Mouse (Mus musculus): ENCODE measurements at regions not wholly inside any gene's neighbourhood (a gene's known extent, or its start where the extent isn't known, plus 50 kb on each side); places are given as distances from the start of the nearest gene placed in this dataset.
"Not testable (repeated sequence)": the region's sequence is repeated elsewhere in the genome, so short reads cannot be mapped to it uniquely, and the experiment has no call there.

GRCm38 (mm10) chr17:59179018-59179417 is 165.8 kb upstream of the Nudt12 start:
- Histone ChIP-seq H3K9me3 (ENCODE audit: low read length) (no peaks in the 10 kb centered on the region), H3K4me2 (ENCODE audit: low read depth) (no peak overlapping the region), H3K4me1 (ENCODE audit: insufficient read depth) (no peaks in the 10 kb centered on the region), H3K27me3 (ENCODE audit: insufficient read depth, low read length) (no peaks in the 10 kb centered on the region), H3K4me3 (ENCODE audit: low read depth, low read length) (no peak overlapping the region), H3K27ac (ENCODE audit: low read depth, low read length) (no peak overlapping the region), H3K36me3 (ENCODE audit: insufficient read depth) (no peaks in the 10 kb centered on the region), H3K9ac (no peak overlapping the region)
- TF ChIP-seq CTCF (IDR thresholded peaks at IDR 0.05; ENCODE audit: low read depth), result no peak
- ATAC-seq, result no peak
- 94% methylated on average over 2 of the region's 2 CpGs for WGBS
- no peak for DNase-seq

- 80% methylated on average over 2 of the region's 2 CpGs for WGBS
- no peak overlapping the region for H3K4me2 ChIP-seq (ENCODE audit: low read depth)
- ATAC-seq (no peak), DNase-seq (no peak)
- no peak overlapping the region for H3K4me3 ChIP-seq (ENCODE audit: low read depth, low read length)
- H3K9ac ChIP-seq, result no peak overlapping the region
- no peaks in the 10 kb centered on the region for H3K4me1 ChIP-seq (ENCODE audit: insufficient read depth)
- no peaks in the 10 kb centered on the region for H3K9me3 ChIP-seq (ENCODE audit: low read length)
- TF ChIP-seq CTCF (IDR thresholded peaks at IDR 0.05; ENCODE audit: low read depth), result no peak
- H3K27ac ChIP-seq (ENCODE audit: low read depth, low read length), result no peak overlapping the region
- no peaks in the 10 kb centered on the region for H3K36me3 ChIP-seq (ENCODE audit: insufficient read depth)
- H3K27me3 ChIP-seq (ENCODE audit: insufficient read depth, low read length), result no peaks in the 10 kb centered on the region
Observed at GRCm38 (mm10) chr17:59156345-59156744, 143.2 kb upstream of the Nudt12 start.

- no peaks in the 10 kb centered on the region for H3K9me3 ChIP-seq (ENCODE audit: low read length)
- WGBS, result 7% methylated on average over 1 of the region's 1 CpGs
- H3K27ac ChIP-seq (ENCODE audit: low read depth, low read length), result no peak overlapping the region
- no peak overlapping the region for H3K4me2 ChIP-seq (ENCODE audit: low read depth)
- H3K27me3 ChIP-seq (ENCODE audit: insufficient read depth, low read length), result no peaks in the 10 kb centered on the region
- DNase-seq (no peak), ATAC-seq (peak; percentile 34)
- no peak overlapping the region for H3K9ac ChIP-seq
- no peak for TF ChIP-seq CTCF (IDR thresholded peaks at IDR 0.05; ENCODE audit: low read depth)
- H3K36me3 ChIP-seq (ENCODE audit: insufficient read depth), result no peaks in the 10 kb centered on the region
- no peak overlapping the region for H3K4me3 ChIP-seq (ENCODE audit: low read depth, low read length)
- H3K4me1 ChIP-seq (ENCODE audit: insufficient read depth), result no peaks in the 10 kb centered on the region; the same call in 1 of the 2 replicates
Observed at GRCm38 (mm10) chr17:59143760-59144157, 130.6 kb upstream of the Nudt12 start.

- DNase-seq, result peak; percentile 33
- Histone ChIP-seq H3K27ac (ENCODE audit: low read depth, low read length) (no peak overlapping the region), H3K4me2 (ENCODE audit: low read depth) (no peak overlapping the region), H3K4me3 (ENCODE audit: low read depth, low read length) (no peak overlapping the region), H3K4me1 (ENCODE audit: insufficient read depth) (no peaks in the 10 kb centered on the region; the same call in 1 of the 2 replicates), H3K9ac (no peak overlapping the region), H3K27me3 (ENCODE audit: insufficient read depth, low read length) (no peaks in the 10 kb centered on the region), H3K36me3 (ENCODE audit: insufficient read depth) (no peaks in the 10 kb centered on the region), H3K9me3 (ENCODE audit: low read length) (no peaks in the 10 kb centered on the region)
- ATAC-seq, result peak; percentile 32
- no peak for TF ChIP-seq CTCF (IDR thresholded peaks at IDR 0.05; ENCODE audit: low read depth)
- 41% methylated on average over 10 of the region's 10 CpGs for WGBS
Observed at GRCm38 (mm10) chr17:59142995-59143759, 130.0 kb upstream of the Nudt12 start.

- WGBS, result 85% methylated on average over 2 of the region's 2 CpGs
- no peak overlapping the region for H3K9ac ChIP-seq
- no peaks in the 10 kb centered on the region for H3K27me3 ChIP-seq (ENCODE audit: insufficient read depth, low read length)
- TF ChIP-seq CTCF (IDR thresholded peaks at IDR 0.05; ENCODE audit: low read depth), result no peak
- no peak overlapping the region for H3K4me2 ChIP-seq (ENCODE audit: low read depth)
- H3K36me3 ChIP-seq (ENCODE audit: insufficient read depth), result no peaks in the 10 kb centered on the region
- no peaks in the 10 kb centered on the region; the same call in 1 of the 2 replicates for H3K4me1 ChIP-seq (ENCODE audit: insufficient read depth)
- DNase-seq (no peak), ATAC-seq (no peak)
- H3K27ac ChIP-seq (ENCODE audit: low read depth, low read length), result no peak overlapping the region
- no peaks in the 10 kb centered on the region for H3K9me3 ChIP-seq (ENCODE audit: low read length)
- H3K4me3 ChIP-seq (ENCODE audit: low read depth, low read length), result no peak overlapping the region
Observed at GRCm38 (mm10) chr17:59138791-59139190, 125.6 kb upstream of the Nudt12 start.

GRCm38 (mm10) chr17:59099376-59099775 is 86.2 kb upstream of the Nudt12 start:
- no peaks in the 10 kb centered on the region for H3K4me1 ChIP-seq (ENCODE audit: insufficient read depth)
- no peak overlapping the region for H3K9ac ChIP-seq
- WGBS, result 10% methylated on average over 5 of the region's 5 CpGs
- H3K4me2 ChIP-seq (ENCODE audit: low read depth), result no peak overlapping the region
- ATAC-seq, result no peak
- peak; percentile 53 for TF ChIP-seq CTCF (IDR thresholded peaks at IDR 0.05; ENCODE audit: low read depth)
- H3K36me3 ChIP-seq (ENCODE audit: insufficient read depth), result no peaks in the 10 kb centered on the region
- no peaks in the 10 kb centered on the region for H3K27me3 ChIP-seq (ENCODE audit: insufficient read depth, low read length)
- H3K9me3 ChIP-seq (ENCODE audit: low read length), result no peaks in the 10 kb centered on the region
- peak; percentile 35 for DNase-seq
- H3K27ac ChIP-seq (ENCODE audit: low read depth, low read length), result no peak overlapping the region
- H3K4me3 ChIP-seq (ENCODE audit: low read depth, low read length), result no peak overlapping the region

- H3K9me3 ChIP-seq (ENCODE audit: low read length); H3K4me1 ChIP-seq (ENCODE audit: insufficient read depth); H3K27ac ChIP-seq (ENCODE audit: low read depth, low read length); ATAC-seq; H3K36me3 ChIP-seq (ENCODE audit: insufficient read depth); DNase-seq; H3K27me3 ChIP-seq (ENCODE audit: insufficient read depth, low read length); H3K9ac ChIP-seq; H3K4me2 ChIP-seq (ENCODE audit: low read depth); H3K4me3 ChIP-seq (ENCODE audit: low read depth, low read length): not testable (repeated sequence)
- WGBS, result 82% methylated on average over 2 of the region's 6 CpGs
Observed at GRCm38 (mm10) chr17:59076846-59077245, 63.7 kb upstream of the Nudt12 start.

- 87% methylated on average over 2 of the region's 6 CpGs for WGBS
- not testable (repeated sequence) for H3K9ac ChIP-seq
Observed at GRCm38 (mm10) chr17:59076361-59076760, 63.2 kb upstream of the Nudt12 start.

More at GRCm38 (mm10) chr17:59076361-59076760, 63.2 kb upstream of the Nudt12 start:
- not testable (repeated sequence) for H3K4me3 ChIP-seq (ENCODE audit: low read depth, low read length); H3K27ac ChIP-seq (ENCODE audit: low read depth, low read length); H3K27me3 ChIP-seq (ENCODE audit: insufficient read depth, low read length); DNase-seq; H3K4me2 ChIP-seq (ENCODE audit: low read depth); ATAC-seq; H3K9me3 ChIP-seq (ENCODE audit: low read length); H3K36me3 ChIP-seq (ENCODE audit: insufficient read depth); H3K4me1 ChIP-seq (ENCODE audit: insufficient read depth)

All from forebrain, postnatal 0 days (tissue).